Mouse (Mus musculus) cerebellum, adult 8-10 months (tissue): ENCODE measurements around the gene Twist2.
A peak's percentile ranks its signal among the peaks of the same experiment; 100 is the strongest.

Source experiments
- DNase-seq: peaks from one replicate; pipeline ENCODE4 v3.0.0; 2022

Twist2 gene

GRCm38 (mm10) chr1:91800967-91801843 is at the start of gene Twist2:
Twist2 (plus strand) TSS chr1:91801461.
- DNase-seq: no peak

- DNase-seq: no peak
Observed at GRCm38 (mm10) chr1:91752931-91753330, 48.3 kb upstream of the Twist2 start.

- DNase-seq: peak; percentile 43
Observed at GRCm38 (mm10) chr1:91755102-91755501, 46.2 kb upstream of the Twist2 start.

DNA sequence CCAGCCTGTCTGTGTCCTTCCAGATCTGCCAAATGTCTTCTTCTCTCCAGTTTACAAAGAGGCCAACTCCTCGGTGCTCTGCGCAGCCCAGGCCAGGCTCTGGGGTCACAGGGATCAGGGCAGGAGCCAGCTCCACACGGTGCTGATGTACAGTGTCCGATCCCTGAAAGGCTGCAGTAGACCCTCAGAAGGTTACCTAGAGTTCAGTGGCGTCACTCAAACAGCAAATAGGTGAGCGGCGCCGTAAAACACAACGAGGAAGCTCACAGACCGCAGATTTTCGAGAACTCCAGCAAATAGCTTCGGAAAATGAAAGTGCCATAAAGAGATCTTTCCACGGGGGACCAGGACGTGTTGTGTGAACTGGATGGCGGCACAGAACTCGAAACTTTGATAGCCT is 44.0 kb upstream of the Twist2 start:
- no peak for DNase-seq

DNA sequence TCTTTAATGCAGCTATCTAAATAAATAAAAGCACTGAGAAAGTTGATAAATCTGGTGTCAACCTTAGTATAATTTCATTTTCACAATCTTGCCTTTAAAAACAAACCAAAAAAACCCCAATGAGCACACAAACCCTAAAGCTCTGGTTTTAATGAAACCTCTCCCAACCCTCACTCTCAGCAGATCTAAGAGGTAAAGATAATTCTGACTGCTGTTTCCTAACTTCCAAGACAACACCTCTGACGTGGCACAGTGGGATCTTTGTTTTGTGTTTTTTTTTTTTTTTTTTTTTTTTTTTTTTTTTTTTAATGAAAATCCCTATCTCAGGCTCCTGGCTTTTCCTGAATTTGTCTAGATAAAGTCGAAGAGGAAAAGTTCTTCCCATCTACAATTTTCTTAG is 43.1 kb upstream of the Twist2 start:
- no peak for DNase-seq

DNA sequence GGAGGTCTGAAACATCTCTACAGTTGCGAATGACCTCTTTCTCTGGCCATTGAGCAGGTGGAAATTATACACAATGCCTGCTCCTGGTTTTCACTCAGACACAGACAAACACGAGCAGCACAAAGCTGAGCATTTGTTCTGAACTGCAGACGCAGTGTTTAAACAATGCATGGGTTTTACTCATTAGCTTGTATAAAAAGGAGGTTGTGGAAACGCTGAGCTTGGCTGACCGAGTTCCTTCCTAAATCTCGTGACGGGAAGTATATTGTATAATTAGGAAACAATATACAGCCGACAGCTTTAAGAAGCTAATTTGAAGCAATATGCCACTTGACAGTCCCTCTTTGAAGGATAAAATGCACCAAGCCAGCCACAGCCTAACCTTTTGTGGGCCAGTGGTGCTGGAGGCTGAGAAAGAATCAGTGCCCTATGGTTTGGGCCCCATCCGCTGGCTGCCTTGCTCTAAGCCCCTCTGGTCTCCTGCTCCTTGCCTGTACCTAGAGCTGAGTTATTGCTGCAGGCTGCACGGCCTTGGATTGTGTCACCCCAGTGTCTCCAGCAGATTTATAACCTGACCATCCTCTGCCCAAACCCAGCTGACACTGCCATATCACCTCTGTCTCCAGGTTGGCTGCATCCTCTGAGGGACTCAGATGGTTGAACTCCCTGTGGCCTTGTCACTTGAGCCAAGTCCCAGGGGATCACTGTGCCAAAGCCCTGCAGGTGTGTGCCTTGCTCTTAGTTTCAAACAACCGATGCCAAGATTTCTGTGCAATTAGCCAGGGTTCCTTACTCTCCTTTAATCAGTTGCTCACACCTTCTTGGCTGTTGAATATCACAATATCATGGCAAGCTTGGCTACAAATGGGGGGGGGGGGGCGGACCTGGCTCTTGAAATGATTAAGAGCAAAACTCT is 42.4 kb upstream of the Twist2 start:
- DNase-seq: no peak

DNA sequence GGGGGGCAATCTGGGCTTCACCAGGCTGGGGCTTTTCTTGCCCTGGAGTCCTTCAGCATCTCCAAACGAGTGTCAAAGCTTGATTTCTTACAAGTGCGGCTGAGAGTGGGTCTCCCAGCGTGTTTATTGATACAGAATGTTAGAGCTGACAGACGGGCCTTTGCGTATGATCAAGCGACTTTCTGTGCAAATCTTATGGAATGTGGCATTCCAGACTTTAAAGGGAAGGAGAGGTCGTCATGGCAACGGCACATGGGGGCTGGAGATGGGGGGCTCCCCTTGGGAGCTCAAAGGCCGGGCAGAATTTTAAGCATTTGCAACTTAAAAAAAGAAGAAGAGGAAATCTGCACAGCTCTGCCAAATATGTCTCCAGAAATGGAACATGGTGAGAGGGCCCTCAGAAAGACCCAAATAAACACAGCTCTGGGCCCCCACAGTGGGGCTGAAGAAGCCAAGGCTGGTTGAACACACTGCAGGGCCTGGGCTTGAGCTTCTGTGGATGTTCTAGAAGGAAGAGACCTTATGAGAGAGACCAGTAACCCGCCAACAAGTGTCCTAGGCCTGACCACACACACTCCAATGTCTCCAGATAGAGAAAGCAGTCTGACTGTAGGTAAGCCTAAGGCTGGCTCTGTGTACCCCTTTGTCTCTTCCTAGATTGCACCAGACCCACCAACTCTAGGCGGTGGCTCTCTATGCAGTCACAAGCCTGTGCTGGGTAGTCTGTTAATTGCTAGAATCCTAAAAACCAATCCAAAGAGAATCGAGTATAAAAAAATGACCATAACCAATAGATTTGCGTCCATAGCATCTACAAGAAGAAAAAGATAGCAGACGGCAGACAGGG is 40.9 kb upstream of the Twist2 start:
- no peak for DNase-seq

GRCm38 (mm10) chr1:91762528-91763091 is 38.7 kb upstream of the Twist2 start:
- no peak for DNase-seq

- no peak for DNase-seq
Observed at GRCm38 (mm10) chr1:91770221-91770624, 31.0 kb upstream of the Twist2 start.

- no peak for DNase-seq
Observed at GRCm38 (mm10) chr1:91770676-91771075, 30.6 kb upstream of the Twist2 start.

DNA sequence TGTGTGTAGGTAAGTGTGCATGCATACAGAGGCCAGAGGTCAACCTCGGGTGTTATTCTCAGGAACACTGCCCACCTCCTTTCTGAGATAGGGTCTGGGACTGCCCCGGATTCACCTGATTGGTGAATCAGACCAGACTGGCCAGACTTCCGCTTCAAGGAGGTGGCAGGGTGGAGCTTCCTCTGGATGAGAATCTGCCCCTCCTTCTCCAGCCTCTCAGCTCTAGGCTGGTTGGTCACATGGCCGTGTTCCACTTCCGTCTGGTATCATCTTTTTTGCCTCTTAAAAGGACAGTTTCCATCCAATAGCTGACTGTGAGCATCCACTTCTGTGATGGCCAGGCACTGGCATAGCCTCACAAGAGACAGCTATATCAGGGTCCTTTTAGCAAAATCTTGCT is 24.3 kb upstream of the Twist2 start:
- no peak for DNase-seq

- DNase-seq: no peak
Observed at GRCm38 (mm10) chr1:91779819-91780218, 21.4 kb upstream of the Twist2 start.

GRCm38 (mm10) chr1:91781182-91781581 is 20.1 kb upstream of the Twist2 start:
- DNase-seq: no peak

DNA sequence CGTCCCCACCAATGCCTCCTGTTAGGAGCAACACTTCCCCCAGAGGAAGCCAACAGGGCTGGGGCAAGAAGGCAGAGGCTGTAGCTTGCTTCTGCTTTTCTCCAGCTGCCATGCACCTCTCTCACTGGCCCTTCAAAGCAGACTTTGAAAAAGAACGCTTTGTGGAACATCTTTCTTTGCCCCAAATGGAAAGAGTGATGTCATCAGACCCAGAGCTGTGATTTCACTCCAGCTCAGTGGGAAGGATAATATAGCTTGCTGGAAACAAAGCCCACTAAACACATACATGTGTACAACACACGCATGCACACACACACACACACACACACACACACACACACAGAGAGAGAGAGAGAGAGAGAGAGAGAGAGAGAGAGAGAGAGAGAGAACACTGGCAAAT is 17.1 kb upstream of the Twist2 start:
- DNase-seq: no peak

DNA sequence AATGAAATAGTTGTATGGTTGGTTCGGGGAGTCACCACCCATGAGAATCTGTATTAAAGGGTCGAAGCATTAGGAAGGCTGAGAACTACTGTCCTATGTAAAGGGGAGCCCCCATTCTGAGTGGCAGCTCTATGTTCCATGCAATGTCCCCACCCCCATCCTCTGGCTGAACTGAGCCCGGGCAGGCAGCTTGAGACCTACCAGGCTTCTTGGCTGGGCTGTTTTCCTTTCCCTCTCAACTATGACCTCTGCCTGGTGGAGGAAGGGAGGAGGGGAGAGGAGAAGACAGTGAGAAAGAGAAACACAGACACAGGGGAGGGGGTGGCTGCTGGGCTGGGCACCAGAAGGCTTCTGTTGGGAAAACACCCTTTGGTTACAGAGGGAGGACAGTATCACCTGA is 1.9 kb upstream of the Twist2 start:
- DNase-seq: no peak

GRCm38 (mm10) chr1:91800348-91800747 is 913 bp upstream of the Twist2 start:
- DNase-seq: no peak

- DNase-seq: no peak
Observed at GRCm38 (mm10) chr1:91801844-91802366, 644 bp downstream of the Twist2 start.

GRCm38 (mm10) chr1:91802406-91803121 is 1.3 kb downstream of the Twist2 start:
- DNase-seq: no peak

GRCm38 (mm10) chr1:91803416-91803815 is 2.2 kb downstream of the Twist2 start:
- DNase-seq: no peak

GRCm38 (mm10) chr1:91816067-91816466 is 14.8 kb downstream of the Twist2 start:
- DNase-seq: no peak

DNA sequence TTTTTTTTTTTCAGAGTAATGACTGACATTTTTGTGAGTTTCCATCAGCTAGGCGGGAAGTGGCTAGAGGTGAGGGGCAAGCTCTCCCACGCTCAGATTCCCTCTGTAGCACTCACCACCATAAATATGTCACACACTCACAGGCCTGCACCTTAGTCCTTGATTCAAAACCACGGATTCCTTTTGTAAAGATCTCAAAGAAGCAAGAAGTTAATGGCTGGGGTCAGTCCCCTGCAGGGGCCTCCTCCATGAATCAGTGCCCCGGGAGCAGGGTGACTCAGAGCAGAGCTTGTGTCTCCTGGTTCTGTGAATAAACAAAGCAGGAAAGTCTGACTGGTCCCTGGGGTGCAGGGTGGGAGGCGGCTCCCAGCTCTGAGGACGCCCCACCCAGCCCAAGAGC is 15.3 kb downstream of the Twist2 start:
- no peak for DNase-seq

DNA sequence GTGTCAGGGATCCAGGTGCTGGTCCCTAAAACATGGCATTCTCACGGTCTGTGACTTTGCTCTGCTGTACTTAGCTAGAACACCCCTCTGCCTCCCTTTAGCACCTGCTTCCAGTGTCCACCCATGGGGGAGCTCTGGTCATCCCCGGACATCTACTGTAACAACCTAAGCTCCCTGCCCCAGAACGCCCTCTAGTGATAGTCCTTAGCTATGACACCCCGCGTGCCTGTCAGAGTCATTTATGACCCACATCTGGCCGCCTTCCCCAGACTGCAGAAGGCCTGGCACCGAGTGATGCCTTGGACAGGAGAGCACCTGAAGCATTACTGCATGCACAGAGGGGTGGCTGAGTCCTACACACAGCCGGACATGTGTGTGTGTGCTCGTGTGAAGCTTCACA is 18.0 kb downstream of the Twist2 start:
- DNase-seq: no peak
